Mouse (Mus musculus) limb, embryonic 15.5 days (tissue): ENCODE results near the gene Cckbr. TPM values are rescaled to one million over a fixed set of nuclear protein-coding genes. Genes with fewer than 3 reads are reported as not detected.

Experiments
- ATAC-seq: fragments of 200-750 bp; cut with Nextera tagmentation; 2 replicates; pipeline ENCODE4 v1.8.0; 2017; ENCODE audit warnings: low read depth, moderate TSS enrichment; ENCODE audit not compliant: insufficient number of reproducible peaks, low FRiP score, low TSS enrichment
- H3K27ac ChIP-seq: fragments of 300-500 bp; sonication (generic); 2 replicates; pipeline ENCODE4 v1.5.1; 2015; ENCODE audit warnings: moderate library complexity, mild to moderate bottlenecking, inconsistent platforms
- H3K27me3 ChIP-seq: fragments of 300-500 bp; sonication (generic); 2 replicates; pipeline ENCODE4 v1.6.1; 2015; ENCODE audit warnings: inconsistent platforms
- H3K36me3 ChIP-seq: fragments of 300-500 bp; sonication (generic); 2 replicates; pipeline ENCODE4 v1.6.1; 2015; ENCODE audit warnings: inconsistent platforms
- H3K4me1 ChIP-seq: fragments of 300-500 bp; sonication (generic); 2 replicates; pipeline ENCODE4 v1.6.1; 2015; ENCODE audit warnings: inconsistent platforms
- H3K4me2 ChIP-seq: fragments of 300-500 bp; sonication (generic); 2 replicates; pipeline ENCODE4 v1.6.1; 2015; ENCODE audit warnings: mild to moderate bottlenecking, inconsistent platforms
- H3K4me3 ChIP-seq: fragments of 300-500 bp; sonication (generic); 2 replicates; pipeline ENCODE4 v1.5.1; 2015; ENCODE audit warnings: mild to moderate bottlenecking, inconsistent platforms
- H3K9ac ChIP-seq: fragments of 300-500 bp; sonication (generic); 2 replicates; pipeline ENCODE4 v1.6.1; 2015; ENCODE audit warnings: inconsistent platforms
- H3K9me3 ChIP-seq: fragments of 300-500 bp; sonication (generic); 2 replicates; pipeline ENCODE4 v1.6.1; 2016; ENCODE audit warnings: inconsistent platforms
- WGBS: fragments of 180-500 bp; shearing (Covaris S2); methylation state at CpG from one replicate; pipeline ENCODE4 v1.1.7; 2015; 5-methylcytosine and 5-hydroxymethylcytosine counted together
- polyA plus RNA-seq: library from polyadenylated mRNA; unstranded; fragments of >200 nt; fragmentation: Nextera tagmentation; extraction: Ambion mirVana; gene quantifications from 2 replicates; pipeline ENCODE4 v1.2.1, GENCODE M21; 2015

Gene Cckbr
- not detected in 2 replicates for polyA plus RNA-seq

DNA sequence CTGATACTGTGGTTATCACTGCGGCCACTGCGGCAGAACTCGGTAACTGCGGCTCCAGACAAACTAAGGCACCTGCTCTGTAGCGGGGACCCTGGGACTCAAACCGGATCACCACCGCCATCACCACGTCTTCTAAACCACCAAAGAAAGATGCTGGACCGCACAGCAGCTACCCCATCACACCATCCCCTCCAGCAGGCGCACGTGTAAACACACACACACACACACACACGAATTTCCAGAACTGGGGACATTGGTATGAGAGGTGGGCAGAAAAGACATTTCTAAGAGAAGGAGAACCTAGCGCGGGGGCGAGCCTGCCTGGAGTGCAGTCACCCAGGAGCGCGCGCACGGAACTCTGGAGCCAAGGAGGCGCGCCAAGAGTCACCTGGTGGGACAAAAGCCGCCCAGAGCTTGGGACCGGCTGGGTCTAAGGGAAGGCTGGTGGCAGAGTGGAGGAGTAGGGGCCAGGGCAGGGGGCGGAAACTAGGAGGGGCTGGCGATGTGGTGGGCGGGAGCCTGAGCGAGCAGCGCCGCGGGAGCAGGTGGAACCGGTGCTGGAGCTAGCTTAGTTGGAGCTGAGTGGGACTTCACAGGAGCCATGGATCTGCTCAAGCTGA lies at the start of gene Cckbr:
Cckbr (plus strand) TSS at position 308 of the 620 bp plus-strand sequence.
- 0 out of 2 replicates have a peak, but pooled peaks have one; percentile 7 for ATAC-seq
- H3K27me3 ChIP-seq = peaks cover 49% of the 10 kb centered on the region
- no peaks in the 10 kb centered on the region for H3K9me3 ChIP-seq
- H3K4me3 ChIP-seq = peak within 1 kb of the TSS; percentile 32
- under 1% methylated on average over 31 of the region's 31 CpGs for WGBS
- no peak within 1 kb of the TSS for H3K9ac ChIP-seq
- no peak within 1 kb of the TSS for H3K27ac ChIP-seq
- H3K4me2 ChIP-seq = peak within 1 kb of the TSS; percentile 58
- H3K4me1 ChIP-seq = peaks cover 10% of the 10 kb centered on the region
- H3K36me3 ChIP-seq = no peaks in the 10 kb centered on the region

DNA sequence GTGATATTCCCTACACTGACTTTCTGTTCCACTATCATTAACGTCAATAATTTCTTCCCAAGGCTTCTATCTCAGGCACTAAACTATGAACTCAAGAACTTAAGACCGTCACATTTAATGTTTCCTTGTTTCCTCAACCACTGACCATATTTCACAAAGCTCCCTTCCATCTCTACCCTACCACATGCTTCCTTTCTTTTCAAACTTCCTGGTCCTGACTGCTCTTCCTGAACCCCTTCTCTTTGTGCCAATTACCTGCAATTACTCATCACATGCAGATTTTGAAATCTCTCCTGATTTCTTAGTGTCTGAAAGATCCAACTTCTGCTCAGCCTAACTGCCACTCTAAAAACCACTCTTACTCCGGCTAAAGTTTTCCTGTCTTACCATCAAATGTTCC lies 45.2 kb upstream of the Cckbr start:
- Histone ChIP-seq H3K27ac (no peak overlapping the region), H3K9me3 (no peaks in the 10 kb centered on the region), H3K4me2 (no peak overlapping the region), H3K36me3 (peaks cover 86% of the 10 kb centered on the region), H3K9ac (no peak overlapping the region), H3K27me3 (no peaks in the 10 kb centered on the region), H3K4me3 (no peak overlapping the region), H3K4me1 (no peaks in the 10 kb centered on the region)
- 93% methylated on average over 3 of the region's 3 CpGs for WGBS
- ATAC-seq = no peak

DNA sequence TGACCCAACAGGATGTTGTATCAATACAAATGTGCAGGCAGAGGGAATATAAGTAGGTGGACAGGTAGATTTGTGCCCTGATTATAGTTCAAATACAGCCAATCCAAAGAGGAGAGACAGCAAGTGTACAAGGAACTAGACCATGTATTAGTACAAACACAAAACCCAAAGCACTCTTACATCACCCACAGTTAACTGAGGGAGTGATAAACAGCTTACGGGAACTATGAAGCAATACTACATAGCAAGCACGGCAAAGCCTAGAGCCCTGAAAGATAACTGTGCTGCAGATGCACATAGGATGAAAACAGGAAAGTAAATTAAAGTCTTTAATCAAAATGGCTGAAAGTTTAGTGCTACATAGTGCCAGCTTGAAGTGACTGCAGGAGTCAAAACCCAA lies 37.8 kb upstream of the Cckbr start:
- no peak overlapping the region for H3K9ac ChIP-seq
- WGBS = 97% methylated on average over 2 of the region's 2 CpGs
- no peaks in the 10 kb centered on the region for H3K4me1 ChIP-seq
- ATAC-seq = no peak
- no peak overlapping the region for H3K4me2 ChIP-seq
- no peak overlapping the region for H3K27ac ChIP-seq
- no peaks in the 10 kb centered on the region for H3K9me3 ChIP-seq
- no peaks in the 10 kb centered on the region for H3K27me3 ChIP-seq
- H3K36me3 ChIP-seq = peaks cover 69% of the 10 kb centered on the region
- no peak overlapping the region for H3K4me3 ChIP-seq

DNA sequence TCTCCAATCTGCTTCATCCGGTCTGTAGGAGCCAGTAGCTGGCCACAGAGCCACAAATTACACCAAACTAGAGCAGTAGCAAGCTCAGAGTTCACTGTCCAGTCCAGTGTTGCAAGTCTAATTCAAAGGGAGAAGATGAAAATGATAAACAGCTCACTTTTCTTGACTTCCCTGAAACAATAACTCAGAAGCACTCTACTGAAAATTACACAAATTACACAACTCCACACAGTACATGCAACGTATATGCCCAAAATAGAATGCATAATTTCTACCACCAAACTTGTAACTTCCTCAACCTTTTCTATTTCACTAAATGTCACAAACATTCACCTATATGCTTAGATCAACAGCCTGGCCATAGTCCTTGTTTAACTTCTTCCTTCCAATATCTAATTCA lies 35.3 kb upstream of the Cckbr start:
- Histone ChIP-seq H3K4me1 (no peaks in the 10 kb centered on the region), H3K9ac (no peak overlapping the region), H3K9me3 (no peaks in the 10 kb centered on the region)

DNA sequence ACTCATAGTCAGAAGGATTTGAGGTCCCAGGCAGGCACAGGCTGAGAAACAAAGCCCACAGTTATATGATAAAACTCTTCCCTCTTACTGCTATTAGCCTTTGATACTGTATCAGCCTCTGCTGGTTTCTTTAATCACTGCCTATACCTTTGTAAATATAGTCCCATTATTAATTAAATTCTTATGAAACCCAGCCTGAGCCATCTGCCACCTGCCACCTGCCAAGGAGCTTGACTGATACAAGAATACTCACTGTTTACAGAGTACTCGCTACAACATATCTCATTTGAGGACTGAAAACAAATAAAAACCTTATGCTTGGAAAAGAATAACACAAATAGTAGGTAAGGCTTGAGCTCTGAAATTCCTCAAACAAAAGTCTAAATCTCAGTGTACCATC lies 30.9 kb upstream of the Cckbr start:
- no peak overlapping the region for H3K9ac ChIP-seq
- H3K27ac ChIP-seq = no peak overlapping the region
- no peak overlapping the region for H3K4me2 ChIP-seq
- no peak for ATAC-seq
- H3K36me3 ChIP-seq = peaks cover 13% of the 10 kb centered on the region
- no peaks in the 10 kb centered on the region for H3K27me3 ChIP-seq
- H3K4me3 ChIP-seq = no peak overlapping the region
- H3K9me3 ChIP-seq = no peaks in the 10 kb centered on the region
- 94% methylated on average over 1 of the region's 1 CpGs for WGBS
- H3K4me1 ChIP-seq = peaks cover 6% of the 10 kb centered on the region

More for the DNA sequence above, 35.3 kb upstream of the Cckbr start:
- WGBS = 83% methylated on average over 2 of the region's 2 CpGs
- H3K4me2 ChIP-seq = no peak overlapping the region
- H3K36me3 ChIP-seq = peaks cover 49% of the 10 kb centered on the region
- H3K27ac ChIP-seq = no peak overlapping the region
- no peaks in the 10 kb centered on the region for H3K27me3 ChIP-seq
- ATAC-seq = no peak
- no peak overlapping the region for H3K4me3 ChIP-seq

DNA sequence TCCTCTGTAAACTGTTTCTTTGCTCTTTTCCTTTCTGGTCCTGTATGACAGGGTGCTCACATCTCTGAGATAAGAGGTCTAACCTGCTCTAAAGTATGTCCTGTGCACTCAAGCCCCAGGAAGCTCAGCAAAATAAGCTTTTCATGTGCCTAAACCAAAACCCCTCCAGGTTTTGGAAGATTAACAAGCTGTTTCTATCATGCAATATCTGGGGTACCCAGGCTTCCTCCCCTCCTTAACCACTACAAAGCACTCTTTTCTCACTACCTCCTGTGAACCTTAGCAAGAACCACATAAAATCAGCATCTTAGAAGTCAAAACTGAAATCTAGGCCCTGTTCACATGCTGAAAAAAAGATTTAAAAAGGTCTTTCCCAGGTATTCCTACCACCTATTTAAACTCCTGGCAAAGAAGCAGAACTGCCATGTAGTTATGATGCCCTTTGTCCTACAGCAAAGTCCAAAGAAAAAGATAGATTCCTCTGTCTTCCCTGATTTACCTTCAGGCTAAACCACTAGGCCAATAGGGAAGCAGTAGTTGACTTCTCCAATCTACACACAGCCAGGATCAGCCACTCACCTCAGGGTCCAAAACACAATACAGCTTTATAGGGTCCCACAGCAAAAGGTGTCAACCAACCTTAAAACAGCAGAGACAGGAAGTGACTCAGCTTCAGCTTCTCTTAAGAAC lies 30.3 kb upstream of the Cckbr start:
- no peak for ATAC-seq
- Histone ChIP-seq H3K9me3 (no peaks in the 10 kb centered on the region), H3K4me1 (peaks cover 6% of the 10 kb centered on the region), H3K4me3 (no peak overlapping the region), H3K9ac (no peak overlapping the region), H3K27me3 (no peaks in the 10 kb centered on the region), H3K4me2 (no peak overlapping the region), H3K27ac (no peak overlapping the region), H3K36me3 (peaks cover 6% of the 10 kb centered on the region; the same call in 1 of the 2 replicates)

DNA sequence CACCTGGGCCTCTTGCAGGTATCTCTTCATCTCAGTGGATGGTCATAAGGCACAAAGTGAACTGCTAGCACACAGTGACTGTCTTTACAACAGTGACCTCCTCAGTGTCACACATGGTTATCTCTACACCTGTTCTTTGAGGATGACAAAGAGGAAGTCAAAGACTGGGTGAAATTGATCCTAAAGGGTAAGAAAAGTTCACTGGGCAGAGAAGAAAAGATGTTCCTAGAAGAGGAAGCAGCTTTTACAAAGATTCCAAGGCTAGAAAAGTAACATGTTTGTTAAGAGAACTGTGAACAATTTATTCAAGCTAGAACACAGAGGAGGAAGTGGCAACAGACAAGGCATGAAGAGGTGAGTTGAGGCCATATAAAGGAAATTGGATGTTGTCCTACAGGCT lies 29.4 kb upstream of the Cckbr start:
- Histone ChIP-seq H3K36me3 (0 out of 2 replicates have a peak, but pooled peaks cover 6% of the 10 kb centered on the region), H3K4me1 (peaks cover 6% of the 10 kb centered on the region), H3K9me3 (no peaks in the 10 kb centered on the region), H3K9ac (no peak overlapping the region), H3K27ac (no peak overlapping the region), H3K4me3 (no peak overlapping the region), H3K4me2 (no peak overlapping the region), H3K27me3 (no peaks in the 10 kb centered on the region)
- ATAC-seq = no peak

DNA sequence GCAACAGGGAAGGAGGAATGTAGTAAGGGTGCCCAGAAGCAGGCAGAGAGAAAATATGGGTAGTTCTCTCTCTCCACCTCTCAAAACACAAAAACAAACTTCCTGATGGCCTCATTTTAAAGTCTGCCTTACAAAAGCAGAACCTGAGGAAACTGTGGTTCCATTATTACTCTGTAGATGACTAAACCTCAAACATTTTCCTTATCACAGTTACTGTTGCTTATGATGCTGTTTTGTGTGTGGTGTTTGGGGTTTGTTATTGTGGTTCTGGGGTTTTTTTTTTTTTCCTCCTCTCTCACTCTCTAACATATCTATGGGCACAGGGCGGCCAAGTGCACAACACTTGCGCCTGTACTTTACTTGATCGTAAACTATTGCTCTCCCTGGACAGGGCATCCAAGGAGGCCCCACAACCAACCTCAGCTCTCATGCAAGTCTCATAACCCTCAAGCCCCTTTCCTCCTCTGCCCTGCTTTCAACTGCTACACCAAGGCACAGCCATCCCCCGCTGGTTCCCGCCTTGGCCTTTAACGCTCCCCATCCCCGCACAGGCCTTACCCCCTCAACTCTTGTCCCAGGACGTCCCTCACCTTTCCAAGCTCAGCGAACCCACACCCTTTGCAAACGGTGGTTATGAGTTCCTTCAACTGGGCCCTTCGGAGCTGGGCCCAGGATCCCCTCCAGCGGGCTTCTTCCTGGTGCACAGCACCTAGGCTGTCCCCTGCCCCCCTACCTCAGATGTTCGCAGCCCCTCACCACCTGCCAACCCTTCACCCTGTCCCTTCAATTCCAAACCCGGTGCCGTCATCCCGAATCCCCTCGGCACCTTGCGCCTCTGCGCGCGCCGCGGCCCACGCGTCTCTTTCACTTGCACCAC lies 26.2 kb upstream of the Cckbr start:
- no peak for ATAC-seq
- 1% methylated on average over 25 of the region's 25 CpGs for WGBS
- Histone ChIP-seq H3K4me3 (peak overlapping the region; percentile 89), H3K9ac (peak overlapping the region; percentile 70), H3K27me3 (no peaks in the 10 kb centered on the region), H3K27ac (peak overlapping the region; percentile 80), H3K4me2 (peak overlapping the region; percentile 76), H3K9me3 (no peaks in the 10 kb centered on the region), H3K36me3 (0 out of 2 replicates have a peak, but pooled peaks cover 4% of the 10 kb centered on the region), H3K4me1 (peaks cover 6% of the 10 kb centered on the region)

DNA sequence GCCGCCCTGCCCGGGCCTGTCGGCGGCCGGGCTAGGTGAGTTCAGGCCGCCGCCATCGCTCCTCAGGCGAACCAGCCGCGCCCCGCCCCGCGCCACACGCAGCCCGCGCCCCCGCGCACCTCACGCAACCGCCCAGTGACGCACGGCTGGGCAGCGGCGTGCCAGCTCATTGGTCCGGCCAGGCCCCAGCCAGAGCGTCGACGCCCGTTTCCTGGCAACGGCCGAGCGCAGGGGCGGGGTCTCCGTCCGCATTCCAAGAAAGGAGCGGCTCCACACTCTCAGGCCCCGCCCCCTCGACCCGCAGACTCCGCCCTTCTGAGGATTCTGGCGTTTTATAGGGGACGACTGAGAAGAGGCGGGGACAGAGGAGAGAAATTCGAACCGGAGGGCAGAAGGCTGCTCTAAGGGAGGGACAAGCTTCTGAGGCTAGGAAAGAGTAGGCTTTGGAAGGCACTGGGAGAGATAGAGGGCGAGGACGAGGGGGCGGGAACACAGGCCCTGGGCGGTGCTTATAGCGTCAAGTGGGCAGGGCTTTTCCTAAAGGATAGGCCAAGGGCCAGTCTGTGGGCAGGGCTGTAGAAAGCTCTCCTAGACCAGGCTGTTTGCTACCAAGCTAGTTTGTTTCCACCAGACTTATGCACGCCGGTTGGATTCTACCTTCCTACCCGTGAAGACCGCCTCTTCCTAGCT lies 25.5 kb upstream of the Cckbr start, which contains the start of gene Fam160a2:
Fam160a2 (minus strand) TSS at position 120 of the 690 bp plus-strand sequence.
- Histone ChIP-seq H3K4me2 (peak within 1 kb of the TSS; percentile 76), H3K27me3 (no peaks in the 10 kb centered on the region), H3K9ac (peak within 1 kb of the TSS; percentile 70), H3K4me1 (peaks cover 6% of the 10 kb centered on the region), H3K9me3 (no peaks in the 10 kb centered on the region), H3K4me3 (peak within 1 kb of the TSS; percentile 89), H3K36me3 (0 out of 2 replicates have a peak, but pooled peaks cover 3% of the 10 kb centered on the region), H3K27ac (peak within 1 kb of the TSS; percentile 80)
- under 1% methylated on average over 55 of the region's 55 CpGs for WGBS
- peak; percentile 99 for ATAC-seq

DNA sequence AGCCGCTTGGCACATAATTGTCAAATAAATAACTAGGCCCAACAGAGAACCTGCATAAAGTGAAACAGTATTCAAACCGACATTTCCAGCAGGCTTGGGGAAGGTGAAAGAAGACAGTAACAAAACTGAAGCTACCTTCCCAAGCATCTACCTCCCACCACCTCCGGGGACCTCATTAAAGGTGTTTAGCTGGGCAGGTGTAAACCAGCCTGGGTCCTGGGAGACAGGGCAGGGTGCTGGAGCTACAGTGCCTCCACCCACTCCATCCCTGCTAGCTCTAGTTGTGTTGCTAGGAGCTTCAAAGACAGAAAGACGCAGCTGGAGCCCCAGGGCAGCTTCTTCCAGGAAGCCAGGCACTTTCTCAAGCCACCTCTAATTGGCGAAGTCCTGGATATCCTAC lies 21.3 kb upstream of the Cckbr start, which contains the start of gene Cnga4:
Cnga4 (plus strand) TSS at position 301 of the 400 bp plus-strand sequence.
- WGBS = 53% methylated on average over 5 of the region's 5 CpGs
- Histone ChIP-seq H3K4me1 (peaks cover 1% of the 10 kb centered on the region; the same call in 1 of the 2 replicates), H3K27me3 (no peaks in the 10 kb centered on the region), H3K4me3 (no peak within 1 kb of the TSS), H3K36me3 (no peaks in the 10 kb centered on the region), H3K4me2 (no peak within 1 kb of the TSS), H3K27ac (no peak within 1 kb of the TSS), H3K9ac (no peak within 1 kb of the TSS), H3K9me3 (no peaks in the 10 kb centered on the region)
- no peak for ATAC-seq

DNA sequence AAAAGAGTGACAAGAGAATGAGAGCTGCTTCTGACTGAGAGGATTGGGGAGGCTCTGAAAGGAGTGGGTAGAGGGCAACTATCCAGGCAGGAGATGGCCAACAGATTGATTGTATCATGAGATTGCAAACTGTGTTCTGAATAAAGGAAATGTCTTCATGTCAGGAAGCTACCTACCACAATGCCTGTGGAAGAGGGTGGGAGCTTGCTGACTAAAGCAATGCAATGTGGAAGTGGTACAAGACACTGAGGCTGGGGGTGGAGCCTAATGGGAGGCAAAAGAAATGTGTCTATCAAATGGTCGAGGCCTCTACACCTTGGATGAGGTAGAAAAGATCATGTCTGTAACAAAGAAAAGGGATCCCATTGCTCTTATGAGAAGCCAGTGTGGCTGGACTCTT lies 19.2 kb upstream of the Cckbr start:
- Histone ChIP-seq H3K9ac (no peak overlapping the region), H3K4me1 (no peaks in the 10 kb centered on the region), H3K27ac (no peak overlapping the region), H3K36me3 (no peaks in the 10 kb centered on the region), H3K9me3 (no peaks in the 10 kb centered on the region), H3K27me3 (peaks cover 4% of the 10 kb centered on the region; the same call in 1 of the 2 replicates), H3K4me3 (no peak overlapping the region), H3K4me2 (no peak overlapping the region)
- no peak for ATAC-seq
- WGBS = 73% methylated on average over 1 of the region's 1 CpGs
